Mouse (Mus musculus) A20 (cell line): ENCODE results near the gene Gm48551.

Experiments
- DNase-seq: peaks from one replicate; pipeline ENCODE4 v3.0.0-alpha.2; 2011; ENCODE audit warnings: low read depth, low spot score

Gene Gm48551

DNA sequence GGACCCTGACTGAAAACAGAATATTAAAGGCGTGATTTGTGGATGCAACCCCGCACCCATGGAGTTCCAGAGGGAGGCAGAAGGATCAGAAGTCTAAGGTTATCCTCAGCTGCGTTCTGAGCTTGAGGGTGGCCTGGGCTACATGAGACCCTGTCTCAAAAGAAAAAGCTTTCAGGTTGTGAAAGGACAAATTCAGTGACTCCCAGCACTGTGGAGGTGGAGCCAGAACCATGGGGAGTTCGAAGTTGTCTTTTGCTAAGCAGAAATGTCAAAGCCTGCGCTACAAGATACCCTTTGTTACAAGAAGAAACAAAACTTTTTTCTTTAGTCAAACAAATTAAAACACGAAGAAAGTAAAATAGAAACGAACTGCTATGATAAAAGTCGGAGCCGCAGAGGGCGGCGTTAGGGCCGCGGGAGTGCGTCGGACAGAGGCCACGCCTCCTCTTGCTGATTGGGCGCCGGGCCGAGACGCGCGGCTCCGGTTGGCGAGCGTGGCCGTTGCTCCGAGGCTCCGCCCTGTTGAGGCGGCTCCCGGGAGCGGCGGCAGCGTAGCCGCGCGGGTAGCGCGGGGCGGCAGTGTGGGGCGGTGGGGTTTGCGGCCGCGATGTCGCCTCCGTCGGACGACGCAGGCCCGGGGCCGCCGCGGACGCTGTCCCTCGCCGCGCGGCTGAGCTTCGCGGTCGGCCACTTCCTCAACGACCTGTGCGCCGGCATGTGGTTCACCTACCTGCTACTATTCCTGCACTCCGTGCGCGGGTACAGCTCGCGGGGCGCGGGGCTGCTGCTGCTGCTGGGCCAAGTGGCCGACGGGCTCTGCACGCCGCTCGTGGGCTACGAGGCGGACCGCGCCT, 27.0 kb upstream of the Gm48551 start, which contains the start of gene Mfsd12:
Gene Mfsd12, plus strand, starts transcription at position 501 of the 854 bp plus-strand sequence.
- DNase-seq, result peak; percentile 95

DNA sequence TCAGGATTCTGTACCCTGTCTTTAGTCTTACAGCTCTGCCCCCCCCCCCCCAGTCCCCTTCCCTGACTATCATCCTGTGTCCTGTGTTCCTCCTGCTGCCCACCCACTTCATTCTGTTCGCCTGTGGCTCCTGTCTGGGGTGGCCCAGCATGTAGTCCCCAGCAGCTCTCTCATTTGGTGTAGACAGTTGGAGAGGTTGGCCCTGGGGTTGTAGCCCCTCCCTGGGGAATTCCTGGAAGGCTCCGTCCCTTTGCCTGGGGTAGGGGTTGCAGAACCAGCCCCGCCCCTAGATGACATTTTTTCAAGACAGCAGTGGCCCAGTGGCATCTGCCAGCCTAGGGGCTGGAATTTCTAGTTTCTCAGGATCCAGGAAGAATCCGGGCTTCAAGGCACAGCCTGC, 26.1 kb upstream of the Gm48551 start:
- no peak for DNase-seq

DNA sequence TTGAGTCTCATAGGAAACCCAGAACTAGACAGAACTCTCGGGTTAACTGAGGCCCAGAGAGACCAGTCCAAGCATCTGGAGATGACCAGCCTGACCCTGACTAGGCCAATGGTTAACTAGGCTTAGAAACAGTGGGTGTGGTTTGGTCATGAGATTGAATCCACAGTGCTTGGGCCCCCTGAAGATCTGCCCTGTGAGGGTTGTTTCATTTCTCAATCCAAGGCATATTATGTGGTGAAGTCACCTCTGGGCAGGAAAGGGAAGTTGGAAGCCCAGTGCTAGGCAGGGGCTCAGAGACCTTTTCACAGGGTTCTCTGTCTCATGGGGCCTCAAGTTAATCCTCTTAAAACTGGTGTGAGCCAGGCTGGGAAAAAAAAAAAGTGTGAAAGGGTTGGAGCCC, 25.4 kb upstream of the Gm48551 start:
- DNase-seq, result no peak

DNA sequence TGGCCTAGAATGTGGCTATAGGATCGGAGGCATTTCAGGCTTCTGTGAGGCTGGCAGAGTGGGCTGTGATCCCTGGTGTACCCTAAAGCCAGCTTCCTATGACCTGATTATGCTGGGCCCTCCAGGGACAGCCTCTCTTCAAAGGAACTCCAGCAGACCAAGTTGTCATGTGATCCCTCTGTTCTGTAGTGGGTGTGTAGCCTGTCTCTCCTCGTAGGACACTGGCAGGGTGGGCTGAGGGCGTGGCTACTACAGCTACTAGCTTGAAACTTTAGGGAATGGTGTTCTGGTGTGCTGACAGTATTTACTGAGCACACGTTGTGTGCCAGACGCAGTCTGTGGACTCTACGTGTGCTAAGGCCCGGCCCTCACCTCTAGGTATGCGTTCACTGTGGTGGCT, 23.5 kb upstream of the Gm48551 start:
- DNase-seq, result no peak

DNA sequence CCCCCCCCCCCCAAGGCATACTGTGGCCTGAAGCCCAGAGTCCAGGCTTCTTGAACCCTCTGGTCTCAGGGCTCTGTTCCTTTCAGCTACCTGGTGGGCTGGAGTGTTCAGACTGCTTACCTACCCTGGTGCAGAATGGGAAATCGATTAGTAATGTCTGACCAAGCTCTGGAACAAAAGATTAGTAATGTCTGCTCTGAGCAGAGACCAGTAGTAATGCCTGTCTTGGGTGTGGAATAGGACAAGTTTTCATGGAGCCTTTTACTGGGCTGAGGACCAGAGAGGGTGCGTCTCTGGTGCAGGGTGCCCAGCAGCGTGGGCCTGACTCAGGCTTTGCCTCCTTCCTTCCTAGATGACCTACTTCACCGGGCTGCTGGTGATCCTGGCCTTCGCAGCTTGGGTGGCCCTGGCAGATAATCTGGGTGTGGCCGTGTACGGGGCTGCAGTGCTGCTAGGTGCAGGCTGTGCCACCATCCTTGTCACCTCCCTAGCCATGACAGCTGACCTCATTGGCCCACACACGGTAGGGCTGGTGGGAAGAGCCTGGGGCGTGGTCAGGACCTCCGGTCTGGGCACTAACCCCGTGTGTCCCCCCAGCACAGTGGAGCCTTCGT, 21.8 kb upstream of the Gm48551 start:
- no peak for DNase-seq

DNA sequence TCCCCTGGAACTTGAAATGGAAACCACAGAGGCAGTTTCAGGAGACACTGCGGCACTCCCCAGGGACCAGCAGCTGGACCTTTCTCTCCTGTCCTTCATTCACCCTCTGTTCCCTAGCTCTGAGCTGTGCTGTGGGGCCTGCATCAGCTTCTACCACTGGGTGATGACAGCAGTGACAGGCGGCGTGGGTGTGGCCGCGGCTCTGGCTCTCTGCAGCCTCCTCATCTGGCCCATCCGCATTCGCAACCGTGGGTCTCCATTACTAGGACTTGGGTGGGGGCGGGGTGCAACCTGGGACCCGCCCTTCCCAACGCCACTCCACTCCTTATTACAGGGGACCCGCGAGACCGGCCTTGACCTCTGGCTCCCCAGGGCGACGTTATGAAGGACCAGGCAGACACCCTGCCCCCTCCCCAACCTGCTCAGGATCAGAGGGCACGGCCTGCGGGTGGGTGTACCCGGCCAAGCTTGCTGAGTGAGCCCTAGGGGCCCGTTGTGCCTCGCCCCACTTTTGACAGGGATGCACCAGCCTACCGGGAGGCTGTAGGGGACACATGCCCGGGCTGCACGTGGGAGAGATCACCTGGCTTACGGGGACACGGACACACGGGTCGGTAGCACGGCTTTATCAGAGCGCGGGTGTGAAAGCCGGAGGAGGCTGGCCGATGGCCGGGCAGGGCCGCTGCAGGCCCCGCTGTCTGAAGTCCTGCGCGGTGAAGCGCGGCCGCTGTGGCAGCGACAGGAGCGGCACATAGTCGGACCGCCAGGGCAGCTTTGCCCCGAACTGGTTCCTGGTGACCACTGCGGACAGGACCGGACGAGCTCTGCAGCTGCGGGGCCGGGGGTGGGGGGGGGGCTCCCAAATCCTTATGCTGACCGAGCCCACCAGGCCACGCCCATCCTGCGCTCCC, 20.6 kb upstream of the Gm48551 start:
- no peak for DNase-seq

DNA sequence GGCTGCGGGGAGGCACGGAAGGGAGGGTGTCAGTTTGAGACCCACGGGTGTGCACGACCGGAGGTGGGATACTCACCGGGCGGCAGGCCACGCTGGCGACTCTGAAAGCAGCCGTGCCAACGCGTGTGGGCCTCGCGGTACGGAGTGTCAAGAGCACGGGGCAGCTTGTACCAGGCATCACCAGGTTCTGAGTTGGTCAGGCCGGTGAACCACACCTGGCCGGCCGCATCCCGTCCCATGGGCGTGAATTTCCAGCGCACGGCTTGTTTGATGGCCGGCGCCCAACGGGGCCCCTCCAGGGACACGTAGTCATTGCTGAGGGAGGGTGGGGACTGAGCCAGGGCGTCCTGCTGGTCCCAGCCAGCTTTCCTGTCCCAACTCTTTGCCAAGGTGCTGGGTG, 19.6 kb upstream of the Gm48551 start:
- DNase-seq, result no peak

DNA sequence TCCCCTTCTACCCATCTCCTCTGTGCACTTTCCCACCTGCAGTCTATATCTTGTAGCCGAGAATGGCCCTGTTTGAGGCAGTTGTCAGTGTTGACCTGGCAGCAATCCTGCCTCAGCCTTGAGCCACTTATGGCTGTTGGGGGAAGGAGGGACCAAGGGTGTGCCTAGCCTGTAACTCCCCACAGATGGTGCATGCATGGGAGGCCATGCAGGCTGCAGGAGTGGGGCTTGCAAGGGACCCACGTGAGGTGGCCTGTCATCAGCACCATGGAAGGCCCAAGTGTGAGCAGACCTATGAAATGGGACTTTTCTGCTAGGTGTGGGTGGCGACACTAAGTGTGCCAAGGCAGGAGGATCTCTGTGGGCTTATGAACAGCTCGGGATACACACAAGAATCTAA, 19.2 kb upstream of the Gm48551 start:
- no peak for DNase-seq

DNA sequence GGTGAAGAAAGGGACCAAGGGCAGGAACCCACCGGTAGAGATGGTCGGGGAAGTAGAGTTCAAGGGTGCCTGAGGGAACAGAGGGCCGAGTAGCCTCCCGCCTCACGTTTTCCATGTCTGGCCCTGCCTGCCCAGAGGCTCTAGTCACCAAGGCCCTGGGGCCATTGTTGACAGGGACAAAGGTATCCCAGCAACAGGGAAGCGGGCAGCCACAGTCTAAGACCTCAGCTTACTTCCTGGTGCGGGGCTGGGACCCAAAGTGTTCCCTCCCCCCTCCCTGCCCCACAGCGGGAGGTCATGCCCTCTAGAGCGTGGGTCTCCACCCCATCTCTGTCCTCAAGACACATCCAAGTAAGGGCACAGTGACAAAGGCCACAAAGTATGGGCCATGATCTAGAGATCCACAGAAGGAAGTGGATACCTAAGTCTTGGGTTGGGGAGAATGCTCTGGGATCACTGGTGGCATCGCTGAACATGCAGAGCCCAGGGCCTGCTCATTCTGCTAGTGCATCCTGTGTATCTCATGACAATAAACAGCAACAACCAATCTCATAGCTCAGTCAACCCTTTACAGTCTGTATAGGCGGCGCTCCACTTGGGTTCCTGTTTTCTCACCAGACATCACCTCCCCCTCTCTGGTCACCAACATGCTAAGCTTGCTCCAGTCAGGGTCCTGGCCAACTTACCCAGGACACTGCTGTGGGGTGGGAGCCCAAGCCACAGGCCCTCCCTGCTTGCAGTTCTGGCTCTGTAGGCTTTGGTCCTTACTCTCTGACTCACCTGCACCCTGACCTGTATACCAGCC, 18.4 kb upstream of the Gm48551 start, which contains the start of gene 4930404N11Rik:
Gene 4930404N11Rik, minus strand, starts transcription at position 145 of the 805 bp plus-strand sequence.
- peak; percentile 31 for DNase-seq

DNA sequence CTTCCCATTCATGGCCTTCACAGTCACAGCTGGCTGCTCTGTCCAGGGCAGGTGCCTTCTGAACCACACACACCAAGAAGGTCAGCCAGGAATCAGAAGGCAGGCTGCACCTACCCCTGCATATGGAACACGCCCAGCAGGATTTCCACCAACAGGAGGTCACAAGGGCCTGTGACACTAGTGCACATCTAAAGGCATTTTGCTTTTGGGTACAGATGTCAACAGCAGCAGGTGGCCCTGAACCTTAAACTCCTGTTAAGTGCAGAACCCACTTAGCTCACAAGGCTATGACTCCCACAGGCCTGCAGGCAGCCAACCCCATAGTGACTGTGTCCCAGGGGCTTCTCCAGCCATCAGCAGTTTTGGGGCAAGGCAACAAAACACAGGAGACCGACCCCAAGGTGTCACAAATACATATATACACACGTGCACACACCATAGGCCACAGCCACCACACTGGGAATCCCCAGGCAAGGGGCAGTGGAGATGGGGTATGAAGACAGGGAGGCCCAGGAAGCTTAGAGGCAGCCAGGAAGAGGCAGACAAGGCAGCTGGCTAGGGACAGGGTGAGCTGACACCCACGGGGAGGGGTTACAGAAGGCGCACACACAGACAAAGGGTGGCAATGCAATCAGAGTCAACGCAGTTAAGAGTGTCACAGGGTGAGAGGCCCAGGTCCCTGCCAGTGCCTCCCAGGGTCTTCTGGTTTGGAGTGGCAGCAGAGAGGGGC, 17.6 kb upstream of the Gm48551 start:
- no peak for DNase-seq

DNA sequence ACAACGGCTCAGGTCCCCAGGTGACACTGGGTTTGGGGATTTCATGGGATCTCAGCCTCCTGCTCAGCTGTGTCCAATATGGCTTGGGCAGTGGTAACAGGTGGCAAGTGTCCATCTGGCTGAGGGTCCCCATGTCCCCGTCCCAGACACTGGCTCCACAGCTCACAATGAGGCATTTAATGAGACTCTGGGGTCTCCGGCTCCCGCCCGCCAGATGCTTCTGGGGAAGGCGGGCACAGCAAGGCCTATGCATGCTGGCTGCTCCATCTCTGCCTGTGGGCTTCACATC, 17.1 kb upstream of the Gm48551 start:
- no peak for DNase-seq

DNA sequence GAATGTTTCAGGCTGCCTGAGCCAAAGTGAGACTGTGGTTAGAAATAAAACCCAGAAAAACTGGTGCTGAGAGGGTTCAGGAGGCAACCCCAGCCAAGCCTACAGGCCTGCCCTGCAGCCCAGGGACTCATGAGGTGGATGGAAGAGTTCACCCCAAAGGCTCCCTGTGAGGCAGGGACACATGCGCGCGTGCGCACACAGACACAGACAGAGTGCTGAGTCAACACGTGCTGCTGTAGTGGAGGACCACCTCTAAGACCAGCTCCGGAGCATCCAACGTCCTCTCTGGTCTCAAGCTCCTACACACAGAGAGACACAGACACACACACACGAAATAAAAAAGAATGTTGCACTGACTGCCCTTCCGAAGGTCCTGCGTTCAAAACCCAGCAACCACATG, 8.9 kb upstream of the Gm48551 start:
- no peak for DNase-seq

DNA sequence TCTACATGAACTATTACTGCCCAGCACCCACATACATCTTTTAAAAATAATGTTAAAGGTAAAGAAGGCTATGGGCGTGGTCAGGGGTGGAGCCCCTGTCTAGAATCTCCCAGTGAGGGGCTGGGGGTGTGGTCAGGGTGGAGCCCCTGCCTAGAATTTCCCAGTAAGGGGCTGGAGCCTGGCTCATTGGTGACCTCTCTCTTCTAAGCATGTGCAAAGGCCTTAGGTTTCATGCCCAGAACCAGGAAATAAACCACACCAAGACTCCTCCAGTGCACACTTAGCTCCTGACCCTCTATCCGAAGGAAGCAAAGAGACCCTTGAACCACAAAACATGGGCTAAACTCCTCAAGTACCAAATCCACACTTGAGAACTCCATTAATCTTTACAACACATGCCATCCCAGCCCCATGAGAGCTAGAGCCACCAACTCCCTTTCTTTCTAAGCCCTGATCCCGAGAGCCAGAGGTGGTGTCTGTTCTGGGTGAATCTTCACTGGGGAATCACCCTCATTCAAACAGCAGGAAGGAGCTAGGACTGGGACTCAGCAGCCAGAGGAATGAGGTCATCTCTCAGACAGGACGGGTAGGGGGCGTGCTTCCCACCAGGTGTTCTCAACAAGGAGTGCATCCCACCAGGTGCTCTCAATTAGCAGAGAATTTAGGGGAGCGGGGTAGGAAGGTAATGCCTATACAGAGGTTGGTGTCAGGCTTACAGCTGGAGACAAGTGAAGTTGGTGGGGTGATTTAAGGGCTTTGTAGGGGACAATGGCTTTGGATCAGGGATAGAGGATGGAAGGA, 7.5 kb upstream of the Gm48551 start:
- peak; percentile 60 for DNase-seq

DNA sequence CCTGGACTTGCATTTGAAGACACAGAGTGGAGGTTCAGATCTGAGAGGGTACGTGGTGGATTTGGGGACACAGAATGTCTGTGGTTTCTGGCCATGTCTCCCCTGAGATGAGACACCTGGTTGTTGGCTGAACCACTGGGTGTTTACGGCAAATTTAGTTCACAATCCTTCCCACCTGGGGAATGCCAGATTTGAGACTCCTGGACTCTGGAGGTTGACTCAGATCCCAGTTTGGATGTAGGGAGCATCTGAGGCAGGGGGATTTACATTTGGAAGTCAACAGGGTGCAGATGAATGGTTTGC, 7.0 kb upstream of the Gm48551 start:
- DNase-seq, result no peak

DNA sequence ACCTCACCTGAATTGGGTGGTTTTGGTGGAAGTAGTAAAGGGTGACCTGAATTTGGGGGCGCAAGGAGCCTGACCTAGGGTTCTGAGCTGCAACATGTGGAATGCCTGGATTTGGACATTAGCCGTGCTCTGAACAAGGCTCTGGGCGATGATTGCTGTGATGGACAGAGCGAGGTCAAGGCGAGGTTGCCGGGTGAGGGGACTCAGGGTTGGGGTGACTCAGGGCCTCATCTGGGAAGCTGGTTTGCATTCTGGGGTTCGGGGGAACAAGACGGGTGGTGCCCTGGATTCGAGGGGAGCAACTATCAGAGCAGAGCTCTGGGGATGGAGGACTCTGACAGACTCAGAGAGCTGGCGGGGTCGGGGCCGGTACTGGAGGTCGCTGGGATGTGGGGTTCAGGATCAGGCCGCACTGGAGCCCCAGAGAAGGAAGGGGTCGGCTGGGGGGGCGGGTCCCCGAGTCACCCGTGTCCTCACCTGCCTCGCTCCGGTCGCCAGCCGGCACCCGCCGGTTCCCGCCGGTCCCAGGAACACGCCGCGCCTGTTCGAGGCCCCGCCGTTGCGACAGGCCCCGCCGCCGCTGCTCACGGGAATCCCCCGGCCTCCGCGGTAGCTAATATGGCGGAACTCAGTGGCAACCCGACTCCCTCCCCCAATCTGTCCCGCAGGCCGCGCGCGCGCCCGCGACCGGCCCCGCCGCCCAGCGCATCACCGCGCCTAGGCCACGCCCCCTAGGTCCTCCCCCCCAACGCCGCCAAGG, 6.3 kb upstream of the Gm48551 start, which contains the start of gene Fzr1:
Gene Fzr1, minus strand, starts transcription at position 724 of the 760 bp plus-strand sequence.
- DNase-seq, result no peak

DNA sequence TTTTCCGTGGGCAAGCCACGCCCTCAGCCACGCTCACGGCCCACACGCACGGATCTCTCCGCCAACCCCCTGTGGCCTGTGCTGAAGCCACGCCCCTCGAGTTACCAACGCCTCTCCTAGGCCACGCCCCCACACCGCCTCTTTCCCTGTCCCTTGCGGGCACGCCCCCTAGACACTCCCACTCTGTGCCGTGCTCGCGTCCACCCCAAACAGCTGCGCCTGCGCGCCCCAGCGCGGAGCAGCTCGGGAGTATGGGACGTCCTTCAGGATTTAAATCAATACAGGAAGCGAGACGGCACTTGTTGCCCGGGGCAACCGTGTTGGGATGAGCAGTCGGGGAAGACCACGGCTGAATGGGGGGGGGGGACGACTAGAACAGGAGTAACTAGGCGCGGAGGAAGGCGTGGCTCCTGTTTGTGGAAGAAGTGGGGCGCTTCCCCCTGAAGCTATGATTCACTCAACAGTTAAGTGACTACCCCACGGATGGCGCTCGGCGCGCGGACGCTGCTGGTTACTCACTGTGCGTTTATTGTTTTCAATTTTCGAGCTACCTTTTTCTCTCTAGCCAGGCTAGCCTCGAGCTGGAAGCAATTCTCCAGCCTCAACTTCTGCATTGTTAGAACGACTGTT, 5.6 kb upstream of the Gm48551 start:
- DNase-seq, result peak; percentile 100

DNA sequence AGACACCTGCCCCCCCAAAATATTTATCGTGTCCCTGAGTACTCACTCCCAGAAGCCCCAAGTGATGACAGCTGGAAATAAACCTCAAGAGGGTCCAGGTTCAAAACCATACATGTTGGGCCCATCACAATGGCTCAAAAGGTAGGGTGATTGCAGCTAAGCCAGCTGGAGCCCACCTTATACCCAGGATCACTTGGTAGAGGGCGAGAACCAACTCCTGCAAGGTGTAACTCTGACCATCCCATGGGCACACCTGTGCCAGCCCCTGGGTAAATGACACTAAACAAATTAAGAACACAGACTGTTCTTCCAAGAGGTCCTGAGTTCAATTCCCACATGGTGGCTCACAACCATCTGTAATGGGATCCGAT, 5.1 kb upstream of the Gm48551 start:
- no peak for DNase-seq

DNA sequence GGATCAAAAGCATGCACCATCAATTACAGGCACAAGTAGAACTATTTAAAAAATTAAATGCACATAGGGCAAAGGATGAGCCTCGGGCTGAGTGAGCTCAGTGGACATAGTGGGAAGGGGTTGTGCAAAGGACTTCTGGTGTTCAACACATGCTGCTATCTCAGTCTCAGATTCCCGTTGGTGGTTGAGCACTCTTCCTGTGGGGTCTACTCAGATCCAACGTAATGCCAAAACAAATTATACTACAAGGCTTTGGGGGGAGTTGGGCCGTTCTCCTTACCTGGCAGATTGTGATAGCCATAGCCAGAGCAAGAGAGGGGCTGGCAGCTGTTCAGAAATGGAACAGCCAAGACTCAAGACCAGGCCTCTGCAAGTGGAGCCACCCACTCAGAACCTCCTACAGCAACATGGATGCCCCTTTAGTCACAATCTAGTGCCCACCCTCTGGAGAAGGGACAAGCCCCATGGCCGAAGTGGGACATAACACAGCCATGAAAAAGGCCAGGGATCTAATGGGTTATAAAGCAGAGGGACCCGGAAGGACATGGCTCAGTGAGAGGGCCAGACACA, 4.4 kb upstream of the Gm48551 start:
- no peak for DNase-seq

DNA sequence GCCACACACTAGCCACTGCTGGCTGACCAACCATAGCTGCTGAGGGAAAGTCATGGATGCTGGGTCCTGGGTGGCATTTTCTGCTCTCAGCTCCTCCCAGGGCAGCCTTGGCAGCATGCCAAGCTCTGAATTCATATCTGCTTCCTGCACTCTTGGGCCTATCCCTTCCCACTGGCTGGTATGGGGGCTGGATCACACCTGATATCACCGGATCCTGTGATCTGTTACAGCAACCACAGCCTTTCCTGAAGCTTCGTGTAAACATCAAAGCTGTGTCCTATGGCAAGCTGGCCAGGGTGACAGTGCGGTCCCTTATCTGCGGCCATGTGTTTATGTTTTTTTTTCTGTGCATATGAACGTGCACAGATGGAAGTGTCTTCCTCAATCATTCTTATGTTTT, 2.2 kb upstream of the Gm48551 start:
- no peak for DNase-seq
